Mouse (Mus musculus): ENCODE data around the gene Hist1h2ad.

- TF ChIP-seq TAL1 (IDR thresholded peaks at IDR 0.05; ENCODE audit: low read length) (no peak), GATA1 (IDR thresholded peaks at IDR 0.05; ENCODE audit: low read length) (no peak)
These were observed 19.8 kb upstream of the Hist1h2ad start for GRCm38 (mm10) chr13:23554393-23554792.

Data from erythroblast, embryonic 14.5 days (primary cell).